Mouse (Mus musculus) layer of hippocampus, adult 2 months (tissue): ENCODE measurements around the gene Cenpm. TPM values are rescaled to one million over a fixed set of nuclear protein-coding genes. Genes with fewer than 3 reads are reported as not detected.
A peak's percentile ranks its signal among the peaks of the same experiment; 100 is the strongest.

Experiments
- DNase-seq, 2 experiments: peaks; one replicate each; pipeline ENCODE4 v3.0.0; 2022; ENCODE audit warnings: low spot score in 2 of 2
- H3K27ac ChIP-seq: fragments of 200-600 bp; 2 replicates; pipeline ENCODE4 v1.8.1; 2022
- H3K4me3 ChIP-seq: fragments of 200-600 bp; 2 replicates; pipeline ENCODE4 v1.8.1; 2022; ENCODE audit warnings: mild to moderate bottlenecking
- CTCF ChIP-seq: fragments of 200-600 bp; conservative IDR thresholded peaks from 2 replicates; pipeline ENCODE4 v1.8.1; 2022; ENCODE audit warnings: antibody characterized with exemption, mild to moderate bottlenecking, moderate library complexity
- microRNA-seq, 2 experiments: library from miRNA; unstranded; fragments of <30 nt; microRNA quantifications; one replicate each; pipeline ENCODE4 v1.2.0; 2021
- total RNA-seq, 2 experiments: library from RNA; stranded (reverse); gene quantifications; 2 replicates each; pipeline ENCODE4 v1.2.3; 2021

Gene Cenpm
- total RNA-seq, 2 experiments from 2014 or later: 2.5 TPM

- H3K27ac ChIP-seq: peak overlapping the region; percentile 56
- H3K4me3 ChIP-seq: no peak overlapping the region
- DNase-seq: no peak
- TF ChIP-seq CTCF: no peak
These were observed 51.9 kb downstream of the Cenpm start for GRCm38 (mm10) chr15:82192617-82193016.

- no peak for DNase-seq
- peak; percentile 76 for TF ChIP-seq CTCF
These were observed 55.9 kb downstream of the Cenpm start for GRCm38 (mm10) chr15:82188481-82189240.

GRCm38 (mm10) chr15:82187924-82188323 lies 56.6 kb downstream of the Cenpm start:
- H3K27ac ChIP-seq: no peak overlapping the region
- no peak for DNase-seq
- H3K4me3 ChIP-seq: no peak overlapping the region
- no peak for TF ChIP-seq CTCF

More at GRCm38 (mm10) chr15:82188481-82189240, 55.9 kb downstream of the Cenpm start:
- Histone ChIP-seq H3K4me3 (no peak overlapping the region), H3K27ac (no peak overlapping the region)

DNA sequence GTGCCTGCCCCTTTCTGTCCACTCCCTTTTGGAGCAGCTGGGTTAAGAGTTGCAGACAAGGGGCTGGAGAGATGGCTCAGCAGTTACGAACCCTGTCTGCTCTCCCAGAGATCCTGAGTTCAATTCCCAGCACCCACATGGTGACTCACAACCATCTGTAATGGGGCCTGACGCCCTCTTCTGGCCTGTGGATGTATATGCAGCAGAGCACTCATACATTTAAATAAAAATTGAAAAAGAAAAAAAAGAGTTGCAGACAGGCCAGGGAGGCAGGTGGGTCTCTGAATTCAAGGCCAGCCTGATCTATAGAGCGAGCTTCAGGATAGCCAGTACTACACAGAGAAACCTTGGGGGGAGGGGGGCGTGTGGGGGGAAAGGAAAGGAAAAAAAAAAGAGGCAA lies 57.1 kb downstream of the Cenpm start:
- H3K27ac ChIP-seq: no peak overlapping the region
- no peak for DNase-seq
- TF ChIP-seq CTCF: peak; percentile 47
- no peak overlapping the region for H3K4me3 ChIP-seq

DNA sequence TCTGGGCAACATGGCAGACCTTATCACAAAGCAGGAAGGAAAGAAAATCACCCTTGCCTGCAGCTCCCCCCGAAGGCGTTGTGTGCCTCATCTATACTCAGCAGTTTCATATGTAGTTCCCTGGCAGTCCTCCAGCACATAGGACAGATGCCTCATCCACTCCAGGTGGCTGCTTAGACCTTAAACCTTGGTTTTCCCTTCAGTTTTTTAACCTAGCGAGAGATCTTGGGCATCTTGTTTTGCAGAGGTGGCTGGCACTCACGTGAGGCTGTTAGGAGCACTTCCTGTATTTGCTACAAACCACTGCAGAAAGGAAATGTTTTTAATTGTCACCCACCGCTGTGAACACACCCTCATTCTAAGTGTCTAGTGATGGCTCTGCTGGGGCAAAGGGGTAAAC lies 57.6 kb downstream of the Cenpm start:
- no peak for DNase-seq
- no peak for TF ChIP-seq CTCF
- Histone ChIP-seq H3K4me3 (no peak overlapping the region), H3K27ac (peak overlapping the region; percentile 57; the same call in 1 of the 2 replicates)

- TF ChIP-seq CTCF: no peak
- Histone ChIP-seq H3K4me3 (no peak overlapping the region), H3K27ac (peak overlapping the region; percentile 57)
- DNase-seq: no peak
These were observed 58.4 kb downstream of the Cenpm start for GRCm38 (mm10) chr15:82186131-82186530.

- H3K4me3 ChIP-seq: no peak overlapping the region
- peak overlapping the region; percentile 57 for H3K27ac ChIP-seq
- DNase-seq: no peak
- no peak for TF ChIP-seq CTCF
These were observed 59.3 kb downstream of the Cenpm start for GRCm38 (mm10) chr15:82185062-82185783.

GRCm38 (mm10) chr15:82184656-82185055 lies 59.9 kb downstream of the Cenpm start:
- TF ChIP-seq CTCF: no peak
- Histone ChIP-seq H3K27ac (0 out of 2 replicates have a peak overlapping the region, but pooled peaks have one; percentile 11), H3K4me3 (no peak overlapping the region)
- no peak for DNase-seq

GRCm38 (mm10) chr15:82184183-82184582 lies 60.4 kb downstream of the Cenpm start:
- DNase-seq: no peak
- Histone ChIP-seq H3K27ac (no peak overlapping the region), H3K4me3 (no peak overlapping the region)
- no peak for TF ChIP-seq CTCF

Small RNA genes lying within 50 kb of the gene (microRNA-seq; reads per million reads assigned to microRNA genes)
- 17.5 to 17.6 reads per million in 2 experiments for gene Mir33

Other genes with a start within 250 kb of the Cenpm start
- gene Desi1, start 210.9 kb downstream of the Cenpm start, total RNA-seq: 100 to 1,000 TPM in 1 of 2 experiments, 10 to 100 TPM in 1; 93.9 to 106 TPM
- 100 to 1,000 TPM; 105 to 111 TPM for gene Snu13, start 197.2 kb downstream of the Cenpm start, total RNA-seq
- not detected for gene 4930407I10Rik, start 185.6 kb downstream of the Cenpm start, total RNA-seq
- gene Mei1, start 174.8 kb downstream of the Cenpm start, total RNA-seq: under 1 TPM; 0.26 to 0.44 TPM
- gene Ccdc134, start 116.8 kb downstream of the Cenpm start, total RNA-seq: 10 to 100 TPM; 10.2 to 15.4 TPM
- gene Srebf2, start 97.6 kb downstream of the Cenpm start, total RNA-seq: 100 to 1,000 TPM; 162 to 165 TPM
- gene Shisa8, start 31.9 kb downstream of the Cenpm start, total RNA-seq: 1 to 10 TPM in 1 of 2 experiments, under 1 TPM in 1; 0.95 to 1.2 TPM
- gene Tnfrsf13c, start 20.4 kb downstream of the Cenpm start, total RNA-seq: under 1 TPM; 0.54 to 0.79 TPM
- gene 1500009C09Rik, start 7.6 kb upstream of the Cenpm start, total RNA-seq: 100 to 1,000 TPM; 105 to 108 TPM
- gene Sept3, start 30.1 kb upstream of the Cenpm start, total RNA-seq: 100 to 1,000 TPM; 652 to 661 TPM
- gene Wbp2nl, start 54.2 kb upstream of the Cenpm start, total RNA-seq: not detected
- 10 to 100 TPM; 37.6 to 40.9 TPM for gene Naga, start 94.2 kb upstream of the Cenpm start, total RNA-seq
- gene Pheta2, start 94.2 kb upstream of the Cenpm start, total RNA-seq: under 1 TPM; 0.41 to 0.64 TPM
- gene Smdt1, start 94.2 kb upstream of the Cenpm start, total RNA-seq: 100 to 1,000 TPM; 138 to 144 TPM
- 100 to 1,000 TPM; 209 to 211 TPM for gene Ndufa6, start 109.6 kb upstream of the Cenpm start, total RNA-seq
- 10 to 100 TPM; 43.0 to 53.8 TPM for gene Cyp2d22, start 135.5 kb upstream of the Cenpm start, total RNA-seq
- gene Cyp2d11, start 149.3 kb upstream of the Cenpm start, total RNA-seq: under 1 TPM in 1 of 2 experiments, not detected in 1; 0.23 TPM
- gene Cyp2d10, start 162.4 kb upstream of the Cenpm start, total RNA-seq: under 1 TPM in 1 of 2 experiments, not detected in 1; 0.32 TPM
- not detected for gene Cyp2d9, start 188.7 kb upstream of the Cenpm start, total RNA-seq